Mouse (Mus musculus) Muller cell, postnatal 12 days (primary cell): ENCODE data around the gene Pnpla3.
A peak's percentile ranks its signal among the peaks of the same experiment; 100 is the strongest.

Experiments used
- DNase-seq: peaks from one replicate; pipeline ENCODE4 v3.0.0-alpha.2; 2015; ENCODE audit errors: inconsistent ontology term

Gene Pnpla3

DNA sequence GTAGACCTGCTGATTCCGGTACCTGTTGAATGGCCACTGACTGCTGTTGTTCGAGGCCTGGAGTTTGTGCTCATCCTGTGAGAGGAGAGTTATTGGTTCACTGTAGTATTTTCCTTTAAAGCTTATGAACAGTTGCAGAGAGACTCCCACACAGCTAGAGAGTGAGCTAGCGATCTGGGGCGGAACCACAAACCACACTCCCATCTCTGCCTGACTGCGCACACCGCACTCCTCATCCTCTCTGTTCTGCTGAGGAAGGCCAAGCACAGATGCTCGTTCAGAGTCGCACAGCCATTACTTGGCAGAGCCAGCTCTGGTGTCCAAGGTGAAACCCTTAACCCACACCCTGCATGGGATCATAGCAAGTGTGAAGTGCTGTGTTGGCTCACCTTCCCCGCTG lies 11.1 kb downstream of the Pnpla3 start:
- no peak for DNase-seq

DNA sequence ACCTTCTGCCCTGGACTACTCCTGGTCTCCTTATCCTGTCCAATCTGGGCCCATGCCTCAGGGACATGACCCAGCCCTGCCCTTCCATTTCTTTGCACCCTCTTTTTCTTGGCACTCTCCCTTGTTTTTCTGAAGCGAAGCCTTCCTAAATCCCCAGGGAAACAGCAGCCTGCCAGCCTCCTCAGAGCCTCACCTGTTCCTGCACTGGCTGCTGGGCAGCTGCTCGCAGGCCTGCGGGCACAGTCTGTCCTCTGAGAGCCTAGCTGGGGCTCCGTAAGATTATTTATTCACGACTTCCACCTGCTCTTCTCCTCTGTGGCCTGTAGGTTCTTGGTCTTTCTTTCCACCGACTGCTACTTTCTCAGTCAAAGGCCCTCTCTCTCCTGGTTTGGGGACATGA lies 14.4 kb downstream of the Pnpla3 start:
- no peak for DNase-seq

DNA sequence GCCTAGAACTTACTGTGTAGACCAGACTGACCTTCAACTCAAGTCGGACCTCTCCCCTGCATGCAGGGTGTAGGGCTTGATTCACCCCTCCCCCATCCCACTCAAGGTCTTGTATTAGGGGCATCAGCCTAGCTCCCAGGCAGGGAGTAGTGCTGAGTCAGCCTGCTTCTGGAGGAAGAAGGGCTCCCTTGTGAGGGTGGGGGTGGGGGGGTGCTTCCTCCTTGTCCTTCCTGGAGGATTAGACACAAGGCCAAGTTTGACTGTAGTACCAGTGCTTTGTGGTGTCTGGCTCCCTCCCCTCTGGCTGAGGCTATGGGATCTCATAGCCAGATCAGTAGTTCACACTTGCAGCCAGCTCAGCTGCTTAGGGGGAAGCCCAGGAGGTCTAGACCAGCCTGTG lies 16.3 kb downstream of the Pnpla3 start:
- no peak for DNase-seq

DNA sequence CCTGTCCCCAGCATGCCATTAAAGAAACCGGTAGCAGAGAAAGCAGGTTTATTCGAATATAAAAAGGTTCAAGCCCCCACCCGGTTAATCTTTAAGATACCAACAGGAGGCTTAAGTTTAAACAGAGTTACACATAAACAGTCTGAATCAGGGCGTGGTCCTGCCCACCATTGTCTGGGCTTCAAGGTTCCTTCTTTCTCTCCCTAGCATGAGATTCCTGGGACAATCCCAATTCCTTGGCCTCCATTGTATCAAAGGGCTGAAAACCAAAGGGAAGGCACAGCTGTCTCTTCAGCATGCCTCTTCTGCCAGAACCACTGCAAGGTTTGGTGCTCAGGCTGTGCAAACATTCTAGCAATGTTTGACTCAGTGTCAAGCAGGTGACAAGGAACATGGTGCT lies 18.6 kb downstream of the Pnpla3 start:
- DNase-seq = no peak

DNA sequence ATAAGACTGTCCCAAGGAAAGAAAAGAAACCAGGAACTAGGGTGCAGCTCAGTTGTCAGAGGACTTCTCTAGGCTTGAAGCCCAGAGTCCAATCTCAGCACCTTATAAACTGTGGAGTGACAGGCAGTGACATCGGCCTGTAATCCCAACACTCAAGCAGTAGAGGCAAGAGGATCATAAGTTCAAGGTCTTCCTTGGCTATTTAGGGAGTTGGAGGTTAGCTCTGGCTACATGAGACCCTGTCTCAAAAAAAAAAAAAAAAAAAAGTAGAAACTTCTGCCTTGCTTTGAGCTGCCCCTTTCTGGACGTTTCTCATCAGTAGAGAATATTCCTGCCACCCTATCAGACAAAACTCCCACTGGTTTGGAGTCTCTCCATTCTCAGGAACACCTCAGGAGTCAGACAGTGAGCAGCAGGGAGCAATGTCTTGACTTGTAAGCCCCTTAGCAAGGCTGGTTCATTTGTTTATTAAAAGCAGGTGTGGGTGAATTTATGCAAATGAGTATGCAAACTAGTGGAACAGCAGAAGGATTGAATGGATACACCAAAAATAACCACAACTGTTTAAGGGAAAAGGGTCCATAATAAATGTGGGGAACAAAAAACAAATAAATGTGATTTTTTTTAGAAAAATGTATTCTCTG lies 21.4 kb downstream of the Pnpla3 start:
- no peak for DNase-seq

DNA sequence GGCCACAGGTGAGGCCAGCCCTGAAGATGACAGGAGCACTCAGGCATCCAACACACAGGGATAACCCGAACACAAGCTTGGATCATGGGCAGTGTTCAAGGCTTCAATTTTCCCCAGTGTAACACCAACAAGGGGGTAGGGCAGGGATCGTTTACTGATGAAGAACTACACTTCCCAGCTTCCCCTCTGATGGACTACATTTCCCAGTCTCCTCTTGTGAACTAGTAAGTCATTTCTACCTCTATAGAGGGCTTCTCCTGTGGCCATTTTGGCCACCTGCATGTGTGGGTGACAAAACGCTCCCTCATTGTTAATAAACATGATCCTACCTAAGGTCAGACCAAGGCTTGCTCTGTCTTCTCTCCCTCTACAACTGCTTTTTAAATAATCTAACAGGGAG lies 22.2 kb downstream of the Pnpla3 start:
- no peak for DNase-seq

DNA sequence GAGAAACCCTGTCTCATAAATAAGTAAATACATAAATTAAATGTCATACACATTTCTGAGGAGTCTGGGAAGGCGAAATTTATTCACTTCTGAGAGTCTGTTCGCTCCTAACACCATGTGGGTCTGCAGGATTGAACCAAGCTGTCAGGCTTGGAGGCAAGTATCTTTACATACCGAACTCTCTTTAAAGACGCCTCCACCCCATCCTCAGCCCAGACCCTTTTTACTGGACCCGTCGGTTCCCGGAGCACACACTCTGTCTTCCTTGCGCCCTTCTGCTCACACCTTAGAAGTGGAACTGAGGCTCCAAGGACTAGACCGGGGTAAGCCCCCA lies 24.1 kb downstream of the Pnpla3 start:
- DNase-seq = no peak

DNA sequence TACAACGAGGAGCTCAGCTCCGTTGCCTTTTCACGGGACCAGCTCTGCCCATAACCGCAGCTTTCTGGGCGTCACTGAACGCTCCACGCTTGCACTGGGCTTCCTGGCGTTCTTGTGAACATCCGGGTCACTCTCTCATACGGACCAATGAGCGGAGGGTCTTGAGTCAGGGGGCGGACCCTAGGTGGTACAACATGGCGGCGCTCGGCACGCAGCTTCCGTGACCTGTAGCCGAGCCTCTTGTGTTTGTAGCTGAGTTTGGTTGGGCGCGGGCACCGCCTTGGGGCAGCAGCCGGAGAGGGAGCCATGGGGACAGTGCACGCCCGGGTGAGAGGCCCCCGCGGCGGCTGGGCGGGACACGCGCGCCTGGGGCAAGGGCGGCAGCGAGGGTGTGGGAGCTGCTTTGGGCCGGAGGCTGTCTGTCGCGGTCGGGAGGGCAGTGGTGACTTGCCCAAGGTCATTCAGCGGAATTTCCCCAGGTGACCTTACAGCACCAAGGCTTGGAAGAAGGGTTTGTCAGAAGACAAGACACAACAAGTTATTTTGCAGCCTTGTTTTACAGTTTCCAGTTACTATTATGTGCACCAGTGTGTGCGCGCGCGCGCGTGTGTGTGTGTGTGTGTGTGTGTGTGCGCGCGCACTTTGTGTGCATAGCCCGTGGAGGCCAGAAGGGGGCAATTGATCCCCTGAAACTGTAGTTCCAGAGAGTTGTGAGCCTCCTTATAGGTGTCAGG lies 24.6 kb downstream of the Pnpla3 start, which contains the start of gene Samm50:
Gene Samm50 (plus strand): TSS at position 184 of the 734 bp plus-strand sequence.
- peak; percentile 94 for DNase-seq

DNA sequence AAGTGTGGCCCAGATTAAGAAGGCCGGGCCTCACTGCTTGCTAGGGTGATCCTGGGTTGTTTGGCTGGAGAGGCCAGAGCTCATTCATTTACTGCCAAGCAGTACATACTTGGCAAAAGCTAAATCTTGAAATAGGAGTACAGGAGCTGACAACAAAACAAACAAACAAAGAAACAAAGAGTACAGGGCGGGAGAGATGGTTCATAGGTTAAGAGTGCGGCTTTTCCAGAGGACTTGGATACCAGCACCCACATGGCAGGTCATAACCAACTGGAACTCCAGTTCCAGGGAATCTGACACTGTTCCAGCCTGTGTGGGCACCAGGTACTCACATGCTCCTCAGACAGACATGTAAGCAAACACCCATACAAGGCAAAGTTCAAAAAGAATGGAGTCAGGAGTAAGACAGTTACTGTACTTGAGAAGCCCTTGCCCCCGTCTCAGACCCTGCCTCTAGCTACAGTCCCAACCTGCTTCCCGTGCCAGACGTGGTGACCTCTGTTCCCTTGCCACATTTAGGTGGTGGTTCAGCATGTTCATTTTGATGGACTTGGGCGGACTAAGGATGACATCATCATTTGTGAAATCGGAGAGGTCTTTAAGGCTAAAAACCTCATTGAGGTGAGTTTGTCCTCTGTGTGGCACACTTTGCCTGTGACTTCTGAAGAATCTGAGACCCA lies 29.0 kb downstream of the Pnpla3 start:
- DNase-seq = no peak

DNA sequence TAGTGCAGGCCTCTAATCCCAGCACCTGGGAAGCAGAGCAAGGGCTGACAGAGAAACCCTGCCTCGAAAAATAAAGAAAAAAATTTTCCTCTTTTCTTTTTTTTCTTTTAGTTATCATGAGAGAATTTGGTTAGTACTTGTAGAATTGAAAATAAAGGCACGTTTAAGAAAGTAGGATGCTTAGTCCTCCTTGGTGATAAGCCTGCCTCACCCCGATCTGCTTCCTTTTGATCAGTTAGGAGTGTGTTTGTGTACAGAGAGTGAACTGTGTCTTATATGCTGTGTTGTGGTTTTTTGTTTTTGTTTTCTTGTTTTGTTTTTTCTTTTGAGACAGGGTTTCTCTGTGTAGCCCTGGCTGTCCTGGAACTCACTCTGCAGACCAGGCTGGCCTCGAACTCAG lies 39.7 kb downstream of the Pnpla3 start:
- DNase-seq = no peak

DNA sequence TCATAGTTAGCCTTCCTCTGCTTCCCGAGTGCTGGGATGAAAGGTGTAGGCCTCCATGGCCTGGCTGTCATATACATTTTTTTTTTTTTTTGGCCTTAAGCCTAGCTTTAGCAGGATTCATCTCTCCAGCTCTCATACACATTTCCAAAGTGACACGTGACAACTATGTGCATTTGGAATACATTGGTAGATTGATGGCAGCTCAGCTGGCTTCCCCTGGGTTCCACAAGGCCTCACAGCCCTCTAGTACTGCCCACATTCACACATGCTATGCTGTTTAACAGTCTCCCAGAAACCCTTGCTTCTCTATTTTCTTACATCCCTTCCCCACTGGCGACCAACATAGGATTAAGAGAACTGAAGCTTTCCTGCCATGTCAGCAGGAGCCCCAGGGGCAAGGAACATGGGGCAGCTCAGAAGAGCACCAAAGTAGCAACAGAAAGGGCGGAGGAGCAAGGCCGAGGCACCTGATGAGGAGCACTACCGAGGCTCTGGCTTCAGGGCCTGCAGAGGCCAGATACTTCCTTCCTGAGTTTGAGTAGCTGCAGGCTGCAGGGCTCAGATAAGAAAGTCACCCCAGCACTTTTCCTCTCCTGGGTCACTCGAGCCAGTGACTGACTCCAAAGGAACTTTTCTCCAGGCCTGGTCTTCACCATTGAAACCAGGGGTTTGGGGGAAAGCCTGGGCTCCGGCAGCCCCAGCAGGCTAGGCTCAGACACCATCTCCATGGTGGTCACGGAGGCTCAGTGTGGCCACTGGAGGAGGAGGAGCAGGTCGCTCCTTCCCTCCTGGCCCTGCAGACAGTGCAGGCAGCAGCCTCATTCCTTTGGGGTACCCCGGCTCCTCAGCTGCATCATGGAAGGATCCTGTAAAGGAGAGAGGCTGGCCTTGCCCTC lies 42.1 kb downstream of the Pnpla3 start:
- DNase-seq = no peak

DNA sequence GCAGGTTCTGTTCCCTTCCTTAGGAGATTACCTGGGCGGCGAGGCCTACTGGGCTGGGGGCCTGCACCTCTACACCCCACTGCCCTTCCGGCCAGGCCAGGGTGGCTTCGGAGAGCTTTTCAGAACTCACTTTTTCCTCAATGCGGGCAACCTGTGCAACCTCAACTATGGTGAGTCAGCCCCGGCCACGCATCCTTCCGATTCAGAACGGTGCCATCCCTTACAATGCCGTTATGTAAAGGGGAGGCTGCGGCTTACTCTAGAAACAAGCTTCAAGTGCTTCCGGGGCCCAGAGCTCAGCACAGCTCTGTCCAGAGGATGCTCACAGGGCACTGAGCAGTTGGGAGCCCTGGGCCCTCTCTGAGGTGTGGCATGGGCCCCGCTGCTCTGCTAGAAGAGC lies 42.8 kb downstream of the Pnpla3 start:
- DNase-seq = no peak

DNA sequence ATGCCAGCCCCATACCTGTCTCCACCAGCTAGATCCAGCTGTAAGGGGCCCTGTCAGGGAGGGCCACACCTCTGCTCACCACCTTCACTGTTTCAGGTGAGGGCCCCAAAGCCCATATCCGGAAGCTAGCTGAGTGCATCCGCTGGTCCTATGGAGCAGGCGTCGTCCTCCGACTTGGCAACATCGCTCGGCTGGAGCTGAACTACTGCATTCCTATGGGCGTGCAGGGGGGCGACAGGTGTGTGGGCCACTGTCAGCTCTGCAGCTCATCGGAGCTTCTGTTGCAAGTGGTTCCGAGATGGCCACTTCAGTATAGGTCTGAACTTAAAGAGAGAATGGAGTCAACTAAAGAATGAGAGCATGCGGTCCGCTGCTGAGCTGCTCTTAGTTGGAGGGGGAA lies 43.3 kb downstream of the Pnpla3 start:
- DNase-seq = no peak

DNA sequence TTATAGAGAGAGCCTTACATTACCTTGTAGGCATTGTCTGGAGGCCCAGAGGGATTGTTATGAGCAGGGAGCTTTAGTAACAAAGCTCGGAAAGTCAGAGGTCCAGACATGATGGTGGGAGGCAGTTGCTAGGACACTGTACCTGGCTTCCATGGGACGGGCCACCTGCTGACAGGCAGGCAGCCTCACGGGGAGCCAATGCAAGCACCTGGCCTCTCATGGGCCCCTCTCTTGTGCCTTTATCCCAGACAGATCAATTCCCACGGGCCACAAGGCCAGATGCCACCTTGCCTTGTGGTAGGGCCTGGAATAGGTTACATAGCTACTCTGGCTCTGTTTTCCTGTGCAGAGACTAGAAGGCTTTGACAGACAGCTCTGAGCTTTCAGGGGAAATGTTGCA lies 43.9 kb downstream of the Pnpla3 start:
- no peak for DNase-seq

DNA sequence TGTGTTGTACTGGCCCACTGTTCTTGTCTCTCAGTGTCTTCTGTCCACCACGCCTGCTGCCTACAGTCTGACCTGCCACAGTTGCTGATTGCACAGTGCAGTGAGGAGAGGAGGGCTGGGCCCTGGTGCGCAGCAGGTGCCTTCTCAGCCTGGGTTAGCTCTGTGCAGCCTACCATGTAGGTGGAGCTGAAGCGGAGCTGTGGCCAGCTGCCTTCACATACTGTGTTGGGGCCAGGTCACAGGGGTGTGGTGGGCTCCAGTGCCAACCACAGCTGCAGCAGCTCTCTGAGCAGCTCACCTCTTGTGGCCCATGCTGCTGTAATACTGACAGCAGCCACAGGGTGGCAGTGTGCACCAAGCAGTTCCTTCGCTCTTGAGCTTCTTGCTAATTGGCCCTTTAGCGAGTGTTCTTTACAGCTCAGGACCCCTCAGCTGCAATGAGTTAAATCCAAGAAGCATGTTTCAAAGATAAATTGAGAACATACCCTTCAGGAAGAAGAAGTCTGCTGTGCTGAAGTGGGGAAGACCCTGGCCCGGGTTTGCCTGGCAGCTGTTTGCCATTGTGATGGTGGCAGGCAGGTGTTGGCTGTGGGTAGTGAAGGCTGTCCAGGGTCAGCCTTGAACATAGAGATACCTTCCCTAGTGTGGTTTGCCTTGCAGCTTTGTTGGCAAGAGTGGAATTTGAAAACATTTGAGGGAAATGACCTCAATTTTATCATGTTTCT lies 44.6 kb downstream of the Pnpla3 start:
- peak; percentile 67 for DNase-seq

DNA sequence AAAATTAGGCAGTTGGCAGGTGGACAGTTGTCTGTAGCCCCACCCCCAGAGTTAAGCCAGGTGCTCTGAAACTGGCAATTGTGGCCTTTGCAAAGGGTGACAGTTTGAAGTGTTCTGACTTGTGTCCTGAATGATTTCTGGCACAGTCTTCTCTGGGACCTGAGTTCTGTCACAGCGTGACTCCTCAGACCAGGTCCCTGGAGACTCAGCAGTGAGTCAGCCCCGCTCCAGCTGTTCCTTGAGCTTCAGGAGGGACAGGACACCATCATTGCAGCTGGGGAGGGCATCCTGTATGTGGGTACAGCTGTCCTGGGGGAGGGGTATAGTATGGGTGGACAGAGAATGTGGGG lies 45.1 kb downstream of the Pnpla3 start:
- DNase-seq = no peak

DNA sequence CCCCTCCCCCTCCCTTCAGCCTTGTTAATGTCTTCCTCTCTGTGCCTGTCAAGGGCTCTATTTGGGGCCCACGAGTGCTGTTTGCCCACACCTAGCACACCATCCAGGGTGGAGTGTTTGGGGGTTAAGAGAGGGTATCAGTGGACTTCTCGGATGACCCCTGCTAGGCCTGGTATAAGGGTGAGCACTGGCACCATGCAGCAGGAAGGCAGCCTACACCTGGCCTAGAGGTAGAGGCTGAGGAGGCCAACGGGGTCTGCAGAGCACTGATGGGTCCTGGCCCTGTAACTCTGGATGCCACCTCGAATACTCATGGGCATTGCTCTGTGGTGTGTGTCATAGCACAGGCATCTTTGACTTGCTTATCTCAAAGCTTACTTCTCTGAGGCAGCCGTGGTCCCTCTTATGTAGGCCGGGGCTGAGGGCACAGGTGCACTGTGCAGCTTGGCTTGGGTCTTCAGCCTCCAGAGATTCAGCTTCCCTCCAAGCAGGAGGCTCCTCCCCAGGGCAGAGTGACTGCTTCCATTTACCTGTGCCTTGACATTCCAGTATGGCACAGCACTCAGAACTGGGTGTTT lies 45.6 kb downstream of the Pnpla3 start:
- no peak for DNase-seq

DNA sequence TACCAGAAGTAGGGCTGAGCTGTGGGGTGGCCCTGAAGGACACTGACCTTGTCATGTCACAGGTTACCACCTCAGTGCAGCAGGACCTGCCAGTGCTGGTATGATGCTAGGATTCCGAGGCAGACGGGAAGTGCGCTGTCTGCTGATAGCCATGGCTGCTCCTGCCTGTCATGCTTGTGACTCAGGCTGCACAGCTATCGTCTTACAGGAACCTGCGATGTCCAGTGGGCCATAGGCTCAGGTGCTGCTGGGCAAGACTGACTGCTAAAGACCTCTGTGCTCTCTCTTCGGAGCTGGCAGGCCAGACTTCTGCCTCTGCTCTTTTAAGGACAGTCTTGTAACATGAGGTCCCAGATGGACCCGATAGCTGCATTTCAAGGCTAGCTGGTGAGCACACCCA lies 46.8 kb downstream of the Pnpla3 start:
- DNase-seq = no peak

DNA sequence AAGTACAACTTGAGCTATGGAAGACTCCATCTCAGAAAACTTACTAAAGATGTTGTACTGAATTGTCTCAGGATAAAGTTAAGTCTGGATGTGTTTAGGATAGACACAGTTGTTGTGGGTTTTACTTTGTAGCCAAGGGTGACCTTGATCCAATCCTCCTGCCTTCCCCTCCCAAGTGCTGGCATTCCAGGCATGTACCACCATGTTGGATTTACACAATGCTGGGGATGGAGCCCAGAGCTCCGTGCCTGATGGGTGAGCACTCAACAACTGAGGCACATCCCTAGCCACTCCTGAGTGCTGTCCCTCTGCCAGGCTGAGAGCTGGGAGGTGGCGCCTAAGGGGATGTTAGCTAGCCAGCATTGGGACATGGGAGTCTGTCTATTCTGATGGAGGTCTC lies 47.6 kb downstream of the Pnpla3 start:
- no peak for DNase-seq

DNA sequence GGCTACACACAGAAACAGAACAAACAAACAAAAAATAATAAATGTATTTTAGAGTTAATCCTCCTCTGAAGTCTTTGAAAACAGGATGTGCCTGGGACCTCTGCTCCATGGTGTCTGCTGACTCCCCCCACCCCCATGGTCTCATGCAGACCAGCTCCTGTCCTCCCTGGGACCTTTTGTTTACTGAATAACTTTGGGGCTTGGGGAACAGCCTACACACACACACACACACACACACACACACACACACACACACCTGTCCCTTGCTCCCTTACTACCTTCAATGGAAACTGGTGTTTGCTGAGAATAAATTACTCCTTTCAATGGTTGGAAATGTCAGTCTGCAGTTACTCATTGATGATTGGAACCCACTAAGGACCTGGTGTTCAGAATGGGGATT lies 48.4 kb downstream of the Pnpla3 start:
- no peak for DNase-seq

DNA sequence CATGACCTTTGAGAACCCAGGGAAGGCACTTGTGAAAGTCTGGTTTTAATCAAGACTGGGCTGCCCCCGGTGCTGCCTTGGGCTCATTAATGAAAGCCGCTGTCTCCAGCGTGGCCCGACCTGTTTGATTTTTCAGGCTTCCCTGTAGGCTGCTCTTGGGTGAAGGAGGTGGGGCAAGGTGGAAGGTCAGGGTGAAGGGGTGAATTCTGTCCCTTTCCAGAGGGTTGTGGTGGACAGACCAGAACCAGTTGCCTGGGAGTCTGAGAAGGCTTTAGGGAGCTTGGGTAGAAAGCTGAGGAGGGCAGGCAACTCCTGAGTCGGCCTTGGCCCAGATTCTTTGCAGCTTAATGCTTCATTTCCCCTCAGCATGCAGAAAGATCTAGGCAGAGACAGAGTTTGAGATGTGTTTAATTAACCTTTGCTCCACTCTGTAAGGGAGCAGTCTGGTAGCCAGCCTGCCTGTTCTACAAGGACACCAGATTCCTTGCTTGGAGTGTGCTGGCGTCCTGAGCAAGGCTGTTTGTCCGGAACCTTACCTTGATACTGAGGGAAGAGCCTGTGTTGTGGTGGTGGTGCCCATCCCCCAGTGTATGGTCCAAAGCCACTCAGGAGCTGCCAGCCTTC lies 48.9 kb downstream of the Pnpla3 start:
- peak; percentile 42 for DNase-seq
